Comparison of ENCODE assay signal across 1 mouse cellular context in genomic region chr1:171281528-171281923, GRCm38 (mm10).
A peak's percentile ranks its signal among the peaks of the same experiment; 100 is the strongest.
TF ChIP-seq lines count a peak whose summit lies in the region.

No protein-coding gene starts in this region.

TF ChIP-seq in CH12.LX, 34 proteins besides CTCF, POLR2A, EP300 and RAD21:
- no peak for TF ChIP-seq ZC3H11A (IDR thresholded peaks at IDR 0.05; ENCODE audit: low read depth, low read length)
- TF ChIP-seq BHLHE40 (IDR thresholded peaks at IDR 0.05; ENCODE audit: low read depth, low read length): no peak
- 0 out of 2 replicates have a peak, but pooled peaks have one; percentile 13 for TF ChIP-seq NRF1 (IDR thresholded peaks at IDR 0.05; ENCODE audit: low read depth, low read length)
- no peak for TF ChIP-seq PAX5 (IDR thresholded peaks at IDR 0.05; ENCODE audit: low read length)
- TF ChIP-seq MAX (IDR thresholded peaks at IDR 0.05; ENCODE audit: low read length): no peak
- TF ChIP-seq HCFC1 (IDR thresholded peaks at IDR 0.05; ENCODE audit: low read depth, low read length): no peak
- no peak for TF ChIP-seq ELF1 (IDR thresholded peaks at IDR 0.05; ENCODE audit: low read depth, low read length)
- peak; percentile 0; the same call in 1 of the 2 replicates for TF ChIP-seq TCF12 (IDR thresholded peaks at IDR 0.05; ENCODE audit: low read depth, low read length)
- 0 out of 2 replicates have a peak, but pooled peaks have one; percentile 3 for TF ChIP-seq IRF4 (IDR thresholded peaks at IDR 0.05; ENCODE audit: low read depth, low read length)
- no peak for TF ChIP-seq ZKSCAN1 (IDR thresholded peaks at IDR 0.05; ENCODE audit: borderline replicate concordance, low read depth, low read length)
- TF ChIP-seq SMC3 (IDR thresholded peaks at IDR 0.05; ENCODE audit: low read depth, low read length): peak; percentile 48; the same call in 1 of the 2 replicates
- no peak for TF ChIP-seq ZMIZ1 (IDR thresholded peaks at IDR 0.05; ENCODE audit: low read depth, low read length)
- TF ChIP-seq POLR2AphosphoS2 (IDR thresholded peaks at IDR 0.05; ENCODE audit: low read depth, low read length): no peak
- no peak for TF ChIP-seq ZNF384 (IDR thresholded peaks at IDR 0.05; ENCODE audit: low read depth, low read length)
- no peak for TF ChIP-seq MAZ (IDR thresholded peaks at IDR 0.05; ENCODE audit: low read depth, low read length)
TF ChIP-seq in CH12.LX: peak in this region for 4.
